Mouse (Mus musculus): ENCODE results near the gene Tdrd3. TPM values are rescaled to one million over a fixed set of nuclear protein-coding genes. Genes with fewer than 3 reads are reported as not detected.

Tdrd3 gene
- polyA plus RNA-seq, 1 experiment from 2014 or later, result 24.5 TPM

- no peaks in the 10 kb centered on the region for H3K9me3 ChIP-seq (ENCODE audit: control insufficient read depth, low read length)
- H3K27ac ChIP-seq (ENCODE audit: low read length), result no peak overlapping the region
- peaks cover 3% of the 10 kb centered on the region; the same call in 1 of the 2 replicates for H3K4me1 ChIP-seq (replicated peaks; ENCODE audit: control insufficient read depth, insufficient read depth, low read length)
- H3K9ac ChIP-seq (ENCODE audit: low read length), result no peak overlapping the region
- H3K4me2 ChIP-seq (ENCODE audit: low read depth, low read length), result peak overlapping the region; percentile 22; the same call in 1 of the 2 replicates
- H3K4me3 ChIP-seq (ENCODE audit: low read length), result no peak overlapping the region
- peaks cover 5% of the 10 kb centered on the region for H3K36me3 ChIP-seq (ENCODE audit: control insufficient read depth, insufficient read depth, low read length)
- ATAC-seq (ENCODE audit: low read depth), result peak; percentile 70
- H3K27me3 ChIP-seq (ENCODE audit: control insufficient read depth, insufficient read depth, low read depth, low read length), result no peaks in the 10 kb centered on the region
- 17% methylated on average over 2 of the region's 2 CpGs for WGBS
These were observed 23.3 kb downstream of the Tdrd3 start for GRCm38 (mm10) chr14:87439721-87440120.

GRCm38 (mm10) chr14:87446331-87446913, 30.0 kb downstream of the Tdrd3 start:
- Histone ChIP-seq H3K27ac (ENCODE audit: low read length) (no peak overlapping the region), H3K9ac (ENCODE audit: low read length) (no peak overlapping the region), H3K4me1 (replicated peaks; ENCODE audit: control insufficient read depth, insufficient read depth, low read length) (no peaks in the 10 kb centered on the region), H3K4me2 (ENCODE audit: low read depth, low read length) (no peak overlapping the region), H3K9me3 (ENCODE audit: control insufficient read depth, low read length) (no peaks in the 10 kb centered on the region), H3K36me3 (ENCODE audit: control insufficient read depth, insufficient read depth, low read length) (no peaks in the 10 kb centered on the region), H3K4me3 (ENCODE audit: low read length) (no peak overlapping the region), H3K27me3 (ENCODE audit: control insufficient read depth, insufficient read depth, low read depth, low read length) (no peaks in the 10 kb centered on the region)
- WGBS, result 73% methylated on average over 8 of the region's 8 CpGs
- no peak; the same call in 1 of the 2 replicates for ATAC-seq (ENCODE audit: low read depth)

GRCm38 (mm10) chr14:87451645-87452443, 35.4 kb downstream of the Tdrd3 start:
- Histone ChIP-seq H3K36me3 (ENCODE audit: control insufficient read depth, insufficient read depth, low read length) (no peaks in the 10 kb centered on the region), H3K27me3 (ENCODE audit: control insufficient read depth, insufficient read depth, low read depth, low read length) (no peaks in the 10 kb centered on the region), H3K9ac (ENCODE audit: low read length) (no peak overlapping the region), H3K4me3 (ENCODE audit: low read length) (no peak overlapping the region), H3K4me2 (ENCODE audit: low read depth, low read length) (no peak overlapping the region), H3K27ac (ENCODE audit: low read length) (no peak overlapping the region), H3K4me1 (replicated peaks; ENCODE audit: control insufficient read depth, insufficient read depth, low read length) (no peaks in the 10 kb centered on the region), H3K9me3 (ENCODE audit: control insufficient read depth, low read length) (no peaks in the 10 kb centered on the region)
- ATAC-seq (ENCODE audit: low read depth), result peak; percentile 71
- WGBS, result 7% methylated on average over 7 of the region's 7 CpGs

DNA sequence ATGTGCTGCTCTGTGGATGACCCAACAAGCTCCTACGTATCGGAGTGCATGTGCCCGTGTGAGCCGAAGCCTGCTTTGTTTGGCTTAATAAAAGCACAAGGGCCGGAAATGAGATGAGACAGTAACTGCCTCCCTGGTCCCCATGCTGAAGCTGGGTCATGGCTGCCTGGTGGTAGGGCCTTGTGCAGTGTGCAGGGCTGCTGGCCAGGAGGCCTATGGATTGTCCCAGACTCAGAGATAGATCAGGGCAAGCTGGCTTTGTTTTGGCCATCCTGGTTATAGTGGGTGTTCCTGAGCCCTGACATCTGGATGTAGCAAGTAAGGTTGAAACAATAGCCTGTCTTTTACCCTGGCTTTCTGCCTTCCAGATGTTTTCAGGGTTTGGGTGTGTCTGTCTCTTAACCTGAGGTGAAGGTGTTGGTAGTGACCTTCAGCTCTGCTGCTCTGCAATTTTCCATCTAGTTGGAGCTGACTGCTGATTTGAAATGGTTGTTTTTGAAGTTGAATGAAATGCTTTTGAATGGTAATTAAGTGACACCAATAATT, 39.3 kb downstream of the Tdrd3 start:
- H3K4me1 ChIP-seq (replicated peaks; ENCODE audit: control insufficient read depth, insufficient read depth, low read length), result no peaks in the 10 kb centered on the region
- no peaks in the 10 kb centered on the region for H3K9me3 ChIP-seq (ENCODE audit: control insufficient read depth, low read length)
- no peaks in the 10 kb centered on the region for H3K36me3 ChIP-seq (ENCODE audit: control insufficient read depth, insufficient read depth, low read length)
- no peak for ATAC-seq (ENCODE audit: low read depth)
- H3K9ac ChIP-seq (ENCODE audit: low read length), result no peak overlapping the region
- H3K27ac ChIP-seq (ENCODE audit: low read length), result no peak overlapping the region
- H3K4me3 ChIP-seq (ENCODE audit: low read length), result no peak overlapping the region
- H3K27me3 ChIP-seq (ENCODE audit: control insufficient read depth, insufficient read depth, low read depth, low read length), result no peaks in the 10 kb centered on the region
- no peak overlapping the region for H3K4me2 ChIP-seq (ENCODE audit: low read depth, low read length)
- WGBS, result 71% methylated on average over 5 of the region's 5 CpGs

- Histone ChIP-seq H3K4me3 (ENCODE audit: low read length) (no peak overlapping the region), H3K9me3 (ENCODE audit: control insufficient read depth, low read length) (no peaks in the 10 kb centered on the region), H3K27ac (ENCODE audit: low read length) (no peak overlapping the region), H3K27me3 (ENCODE audit: control insufficient read depth, insufficient read depth, low read depth, low read length) (no peaks in the 10 kb centered on the region), H3K36me3 (ENCODE audit: control insufficient read depth, insufficient read depth, low read length) (no peaks in the 10 kb centered on the region), H3K4me2 (ENCODE audit: low read depth, low read length) (no peak overlapping the region), H3K4me1 (replicated peaks; ENCODE audit: control insufficient read depth, insufficient read depth, low read length) (no peaks in the 10 kb centered on the region), H3K9ac (ENCODE audit: low read length) (no peak overlapping the region)
- WGBS, result 84% methylated on average over 1 of the region's 1 CpGs
- ATAC-seq (ENCODE audit: low read depth), result no peak
These were observed 43.3 kb downstream of the Tdrd3 start for GRCm38 (mm10) chr14:87459777-87460176.

DNA sequence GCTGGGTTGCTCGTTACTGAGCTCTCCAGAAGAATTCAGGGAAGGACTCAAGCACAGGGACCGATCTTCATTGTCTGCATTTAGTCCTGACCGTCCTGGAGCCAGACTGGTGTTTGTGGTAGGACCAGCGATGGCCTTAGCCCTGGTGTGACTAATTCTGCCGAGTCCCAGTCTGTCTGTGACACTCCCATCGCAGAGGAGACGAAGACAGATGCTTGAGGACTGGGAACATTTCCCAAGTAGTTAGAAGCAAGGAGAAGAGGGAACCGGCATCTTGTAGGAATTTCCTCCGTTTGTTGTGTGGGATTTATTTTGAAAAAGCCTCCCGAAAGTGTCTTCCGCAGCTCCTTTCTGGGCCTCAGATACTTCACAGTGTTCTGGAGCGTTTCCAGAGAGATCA, 45.1 kb downstream of the Tdrd3 start:
- no peak overlapping the region for H3K9ac ChIP-seq (ENCODE audit: low read length)
- WGBS, result 53% methylated on average over 12 of the region's 12 CpGs
- no peak for ATAC-seq (ENCODE audit: low read depth)
- H3K27ac ChIP-seq (ENCODE audit: low read length), result no peak overlapping the region
- no peaks in the 10 kb centered on the region for H3K27me3 ChIP-seq (ENCODE audit: control insufficient read depth, insufficient read depth, low read depth, low read length)
- H3K4me3 ChIP-seq (ENCODE audit: low read length), result no peak overlapping the region
- no peaks in the 10 kb centered on the region for H3K4me1 ChIP-seq (replicated peaks; ENCODE audit: control insufficient read depth, insufficient read depth, low read length)
- H3K9me3 ChIP-seq (ENCODE audit: control insufficient read depth, low read length), result no peaks in the 10 kb centered on the region
- no peak overlapping the region for H3K4me2 ChIP-seq (ENCODE audit: low read depth, low read length)
- no peaks in the 10 kb centered on the region for H3K36me3 ChIP-seq (ENCODE audit: control insufficient read depth, insufficient read depth, low read length)

DNA sequence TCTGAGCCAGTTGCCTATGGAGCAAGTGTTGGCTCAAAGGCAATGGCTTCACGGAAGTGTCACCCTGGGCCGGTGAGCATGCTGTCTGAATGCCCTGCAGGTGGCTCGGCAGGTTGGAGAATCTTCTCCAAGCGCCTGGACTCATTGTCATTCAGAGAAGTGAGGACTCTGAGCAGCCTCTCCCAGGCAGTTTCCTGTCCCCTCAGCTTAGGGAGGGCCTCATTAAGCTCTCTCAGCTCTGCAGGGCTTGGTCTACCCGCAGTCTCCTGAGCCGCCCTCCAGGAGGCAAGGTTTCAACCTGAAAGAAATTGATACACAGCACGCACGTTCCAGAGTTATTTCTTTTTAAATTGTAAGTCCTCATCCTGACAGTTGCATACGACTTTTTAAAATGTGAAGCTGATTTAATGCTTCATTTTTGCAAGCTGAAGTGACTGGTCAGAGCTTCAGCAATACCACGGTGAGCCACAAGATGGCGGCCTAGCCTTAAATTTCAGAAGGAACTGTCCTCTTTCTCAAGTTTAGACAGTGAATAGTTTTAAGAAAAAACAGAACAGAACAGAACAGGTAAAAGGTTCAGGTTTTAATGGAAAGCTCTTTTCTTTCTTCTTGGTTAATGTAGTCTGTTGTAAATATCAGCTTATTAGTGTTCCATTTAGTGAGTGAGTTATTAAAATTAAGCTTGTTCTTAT, 47.7 kb downstream of the Tdrd3 start:
- H3K4me2 ChIP-seq (ENCODE audit: low read depth, low read length), result no peak overlapping the region
- no peak overlapping the region for H3K9ac ChIP-seq (ENCODE audit: low read length)
- no peaks in the 10 kb centered on the region for H3K4me1 ChIP-seq (replicated peaks; ENCODE audit: control insufficient read depth, insufficient read depth, low read length)
- H3K36me3 ChIP-seq (ENCODE audit: control insufficient read depth, insufficient read depth, low read length), result no peaks in the 10 kb centered on the region
- H3K27me3 ChIP-seq (ENCODE audit: control insufficient read depth, insufficient read depth, low read depth, low read length), result no peaks in the 10 kb centered on the region
- H3K4me3 ChIP-seq (ENCODE audit: low read length), result no peak overlapping the region
- 29% methylated on average over 11 of the region's 11 CpGs for WGBS
- no peaks in the 10 kb centered on the region for H3K9me3 ChIP-seq (ENCODE audit: control insufficient read depth, low read length)
- no peak overlapping the region for H3K27ac ChIP-seq (ENCODE audit: low read length)
- peak; percentile 56 for ATAC-seq (ENCODE audit: low read depth)

DNA sequence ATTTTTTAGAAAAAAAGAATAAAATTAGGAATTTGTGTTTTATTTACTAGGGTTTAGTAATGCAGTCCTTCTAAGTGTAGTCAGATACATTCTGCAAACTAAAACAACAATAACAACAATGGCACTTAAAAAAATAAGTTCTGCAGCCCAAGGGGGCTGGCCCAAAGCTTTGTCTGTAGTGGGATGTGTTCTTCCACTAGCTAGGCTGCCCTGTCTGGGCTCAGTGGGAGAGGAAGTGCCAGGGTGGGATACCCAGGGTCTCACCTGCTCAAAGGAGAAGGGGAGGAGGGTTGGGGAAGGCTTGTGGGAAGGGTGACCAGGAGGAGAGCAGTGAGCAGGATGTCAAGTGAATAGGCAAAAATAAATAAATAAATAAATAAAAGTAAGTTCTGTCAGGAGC, 48.2 kb downstream of the Tdrd3 start:
- H3K4me3 ChIP-seq (ENCODE audit: low read length), result no peak overlapping the region
- no peaks in the 10 kb centered on the region for H3K9me3 ChIP-seq (ENCODE audit: control insufficient read depth, low read length)
- H3K4me1 ChIP-seq (replicated peaks; ENCODE audit: control insufficient read depth, insufficient read depth, low read length), result no peaks in the 10 kb centered on the region
- no peak for ATAC-seq (ENCODE audit: low read depth)
- no peak overlapping the region for H3K9ac ChIP-seq (ENCODE audit: low read length)
- no peak overlapping the region for H3K27ac ChIP-seq (ENCODE audit: low read length)
- no peak overlapping the region for H3K4me2 ChIP-seq (ENCODE audit: low read depth, low read length)
- H3K27me3 ChIP-seq (ENCODE audit: control insufficient read depth, insufficient read depth, low read depth, low read length), result no peaks in the 10 kb centered on the region
- H3K36me3 ChIP-seq (ENCODE audit: control insufficient read depth, insufficient read depth, low read length), result no peaks in the 10 kb centered on the region

DNA sequence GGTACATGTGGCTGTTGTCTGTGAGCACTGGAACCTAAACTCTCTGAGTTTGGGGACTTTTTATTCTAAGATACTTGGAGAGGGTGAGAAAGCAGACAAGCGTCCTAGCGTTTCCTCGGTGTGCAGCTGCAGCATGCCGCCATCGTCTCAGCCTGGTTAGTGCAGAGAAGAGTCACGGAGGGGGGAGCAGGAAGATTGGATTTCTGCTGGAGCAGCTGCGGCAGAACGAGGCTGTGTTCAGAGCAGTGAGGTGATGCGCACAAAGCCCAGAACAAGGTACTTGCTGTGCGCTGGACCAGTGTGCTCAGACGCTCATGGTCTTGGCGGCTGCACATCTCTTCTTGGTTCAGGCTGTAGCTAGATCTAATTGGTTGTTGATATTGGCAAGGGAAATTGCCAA, 51.1 kb downstream of the Tdrd3 start:
- Histone ChIP-seq H3K9me3 (ENCODE audit: control insufficient read depth, low read length) (no peaks in the 10 kb centered on the region), H3K9ac (ENCODE audit: low read length) (no peak overlapping the region), H3K4me2 (ENCODE audit: low read depth, low read length) (no peak overlapping the region), H3K27ac (ENCODE audit: low read length) (no peak overlapping the region), H3K4me3 (ENCODE audit: low read length) (no peak overlapping the region), H3K27me3 (ENCODE audit: control insufficient read depth, insufficient read depth, low read depth, low read length) (no peaks in the 10 kb centered on the region), H3K4me1 (replicated peaks; ENCODE audit: control insufficient read depth, insufficient read depth, low read length) (peaks cover 3% of the 10 kb centered on the region; the same call in 1 of the 2 replicates), H3K36me3 (ENCODE audit: control insufficient read depth, insufficient read depth, low read length) (no peaks in the 10 kb centered on the region)
- WGBS, result 85% methylated on average over 12 of the region's 12 CpGs
- ATAC-seq (ENCODE audit: low read depth), result no peak
